31 mouse cellular contexts compared by ENCODE assay signal in genomic region chr10:42955205-42955604, GRCm38 (mm10).
"Had no signal": no experiment of that assay in that cellular context is flagged by ENCODE, and none has a peak within 500 bp of the region (broad histone marks: within the 10 kb centered on the region; RNA-seq: fewer than 3 reads in every experiment).

No protein-coding gene starts in this region.

- H3K4me3 ChIP-seq: limb, embryonic 10.5 days; limb, embryonic 12.5 days; limb, embryonic 13.5 days; limb, embryonic 15.5 days; liver, embryonic 12.5 days; liver, embryonic 13.5 days; liver, embryonic 15.5 days; lung, embryonic 15.5 days; megakaryocyte, embryonic 14.5 days; midbrain, embryonic 10.5 days; midbrain, embryonic 12.5 days; midbrain, embryonic 13.5 days; midbrain, embryonic 15.5 days; myocyte had no signal

- H3K9me3 ChIP-seq: limb, embryonic 10.5 days; limb, embryonic 12.5 days; limb, embryonic 13.5 days; limb, embryonic 15.5 days; liver, embryonic 12.5 days; liver, embryonic 13.5 days; liver, embryonic 15.5 days; lung, embryonic 15.5 days; midbrain, embryonic 10.5 days; midbrain, embryonic 13.5 days; midbrain, embryonic 15.5 days had no signal

- H3K9ac ChIP-seq: limb, embryonic 12.5 days; limb, embryonic 13.5 days; limb, embryonic 15.5 days; liver, embryonic 12.5 days; liver, embryonic 13.5 days; liver, embryonic 14.5 days; liver, embryonic 15.5 days; liver, postnatal 0 days; lung, embryonic 14.5 days; lung, embryonic 15.5 days; midbrain, embryonic 12.5 days; midbrain, embryonic 13.5 days; midbrain, embryonic 15.5 days had no signal

- ATAC-seq: liver, embryonic 12.5 days; liver, postnatal 0 days; lung, postnatal 0 days; midbrain, embryonic 13.5 days; midbrain, embryonic 15.5 days; midbrain, embryonic 16.5 days had no signal

- DNase-seq: left cerebral cortex, postnatal 4 days; liver; liver, embryonic 13.5 days; liver, postnatal 0 days; lung, adult 18-20 months; lung, adult 2 months; lung, embryonic 14.5 days; lung, postnatal 10 days; lung, postnatal 14 days; lung, postnatal 36 days; lung, postnatal 4 days; midbrain, embryonic 14.5 days had no signal

- H3K4me2 ChIP-seq: limb, embryonic 12.5 days; limb, embryonic 13.5 days; limb, embryonic 15.5 days; liver, embryonic 11.5 days; liver, embryonic 12.5 days; liver, embryonic 13.5 days; liver, embryonic 15.5 days; lung, embryonic 14.5 days; lung, embryonic 15.5 days; midbrain, embryonic 11.5 days; midbrain, embryonic 12.5 days; midbrain, embryonic 13.5 days; midbrain, embryonic 15.5 days had no signal

- H3K27ac ChIP-seq: limb, embryonic 10.5 days; limb, embryonic 12.5 days; limb, embryonic 13.5 days; limb, embryonic 15.5 days; liver, embryonic 12.5 days; liver, embryonic 13.5 days; liver, embryonic 14.5 days; liver, embryonic 15.5 days; lung, embryonic 15.5 days; macrophage; midbrain, embryonic 10.5 days; midbrain, embryonic 12.5 days; midbrain, embryonic 13.5 days; midbrain, embryonic 15.5 days had no signal

- H3K36me3 ChIP-seq: limb, embryonic 10.5 days; limb, embryonic 12.5 days; limb, embryonic 13.5 days; limb, embryonic 15.5 days; liver, embryonic 12.5 days; liver, embryonic 13.5 days; liver, embryonic 15.5 days; lung, embryonic 15.5 days; midbrain, embryonic 10.5 days; midbrain, embryonic 12.5 days; midbrain, embryonic 13.5 days; midbrain, embryonic 15.5 days had no signal

- H3K27me3 ChIP-seq: midbrain, embryonic 15.5 days had no signal
